Mouse (Mus musculus): ENCODE data around the gene Krt76.
A peak's percentile ranks its signal among the peaks of the same experiment; 100 is the strongest.

The Krt76 gene

GRCm38 (mm10) chr15:101860421-101861130, 32.1 kb downstream of the Krt76 start:
- DNase-seq (ENCODE audit: low spot score in 2 of 2) = no peak

- DNase-seq (ENCODE audit: low spot score in 2 of 2) = peak in 1 of 2 experiments; percentile 18
Measured at GRCm38 (mm10) chr15:101859735-101860170, 33.0 kb downstream of the Krt76 start.

GRCm38 (mm10) chr15:101858673-101859425, 33.9 kb downstream of the Krt76 start:
- no peak for DNase-seq (ENCODE audit: low spot score in 2 of 2)

GRCm38 (mm10) chr15:101856696-101857095, 36.0 kb downstream of the Krt76 start:
- no peak for DNase-seq (ENCODE audit: low spot score in 2 of 2)

- no peak for DNase-seq (ENCODE audit: low spot score in 2 of 2)
Measured at GRCm38 (mm10) chr15:101855732-101856131, 37.0 kb downstream of the Krt76 start.

- DNase-seq (ENCODE audit: low spot score in 2 of 2) = no peak
Measured at GRCm38 (mm10) chr15:101854294-101854693, 38.4 kb downstream of the Krt76 start.

GRCm38 (mm10) chr15:101852571-101852970, 40.1 kb downstream of the Krt76 start:
- DNase-seq (ENCODE audit: low spot score in 2 of 2) = no peak

GRCm38 (mm10) chr15:101850694-101851093, 42.0 kb downstream of the Krt76 start, which contains the start of gene Krt1:
Krt1 (minus strand) TSS chr15:101850794.
- DNase-seq (ENCODE audit: low spot score in 2 of 2) = no peak

- DNase-seq (ENCODE audit: low spot score in 2 of 2) = peak in 1 of 2 experiments; percentile 31
Measured at GRCm38 (mm10) chr15:101845971-101846403, 46.7 kb downstream of the Krt76 start.

- DNase-seq (ENCODE audit: low spot score in 2 of 2) = no peak
Measured at GRCm38 (mm10) chr15:101843192-101843591, 49.5 kb downstream of the Krt76 start.

GRCm38 (mm10) chr15:101834784-101835328, 57.9 kb downstream of the Krt76 start:
- DNase-seq (ENCODE audit: low spot score in 2 of 2) = no peak
